Comparison of ENCODE assay signal across 8 mouse cellular contexts in genomic region chr3:65528614-65529470, GRCm38 (mm10). TPM values are rescaled to one million over a fixed set of nuclear protein-coding genes. Genes with fewer than 3 reads are reported as not detected.
A peak's percentile ranks its signal among the peaks of the same experiment; 100 is the strongest.
DNase-seq lines count a peak whose midpoint lies in the region; ATAC-seq and TF ChIP-seq lines count a peak whose summit lies in the region.

No protein-coding gene starts in this region.

- 0 out of 2 replicates have a peak, but pooled peaks have one; percentile 7 for TF ChIP-seq CTCF in G1E (IDR thresholded peaks at IDR 0.05; ENCODE audit: low read depth, low read length)
- peak; percentile 46 for TF ChIP-seq CTCF in lung, embryonic 14.5 days (IDR thresholded peaks at IDR 0.05; ENCODE audit: low read depth)

- peak overlapping the region; percentile 89 for H3K9ac ChIP-seq in lung, embryonic 14.5 days

- WGBS in lung, embryonic 14.5 days, result under 1% methylated on average over 95 of the region's 97 CpGs

- ATAC-seq in G1E (ENCODE audit: extremely low read depth, insufficient number of reproducible peaks, low FRiP score, poor library complexity, severe bottlenecking), result peak; percentile 37; the same call in 1 of the 2 replicates
- ATAC-seq in frontal cortex, adult (ENCODE audit: low TSS enrichment), result peak; percentile 41
- ATAC-seq in hematopoietic stem cell, adult 5-6 weeks (replicated peaks in 1 of 2; ENCODE audit: insufficient read depth in 1 of 2, low FRiP score in 2 of 2, low TSS enrichment in 1 of 2, low read depth in 1 of 2, poor library complexity in 2 of 2, severe bottlenecking in 2 of 2), result peak; percentile 43 to 63; a peak in 3 of 4 replicates
- peak; percentile 44 for ATAC-seq in lung, embryonic 14.5 days (ENCODE audit: insufficient read depth)
- ATAC-seq in neutrophil, adult 5-6 weeks (ENCODE audit: extremely low read depth, insufficient number of reproducible peaks, low FRiP score, poor library complexity, severe bottlenecking), result peak; percentile 17

- peak overlapping the region; percentile 80 for H3K4me2 ChIP-seq in lung, embryonic 14.5 days

- peak; percentile 34 for DNase-seq in G1E (ENCODE audit: low spot score)
- peak; percentile 65 to 78 for DNase-seq in cerebellum, adult 18-20 months
- DNase-seq in layer of hippocampus, adult 8-10 months (ENCODE audit: low spot score in 2 of 2), result peak; percentile 37 to 45
- peak; percentile 81 for DNase-seq in lung, embryonic 14.5 days
- DNase-seq in testis, postnatal 10 days (ENCODE audit: low spot score), result peak; percentile 81

- peaks cover 13% of the 10 kb centered on the region for H3K36me3 ChIP-seq in G1E (replicated peaks)
- peaks cover 15% of the 10 kb centered on the region for H3K36me3 ChIP-seq in lung, embryonic 14.5 days (ENCODE audit: insufficient read depth)

- H3K4me1 ChIP-seq in G1E (ENCODE audit: insufficient read depth, low read depth, low read length), result peaks cover 20% of the 10 kb centered on the region
- H3K4me1 ChIP-seq in lung, embryonic 14.5 days (ENCODE audit: insufficient read depth), result no peaks in the 10 kb centered on the region

- H3K4me3 ChIP-seq in G1E (ENCODE audit: low read depth, low read length), result peak overlapping the region; percentile 91
- H3K4me3 ChIP-seq in lung, embryonic 14.5 days (ENCODE audit: low read depth, low read length), result peak overlapping the region; percentile 91

- peaks cover 3% of the 10 kb centered on the region for H3K27me3 ChIP-seq in G1E (ENCODE audit: insufficient read depth, low read length)
- no peaks in the 10 kb centered on the region for H3K27me3 ChIP-seq in lung, embryonic 14.5 days (ENCODE audit: insufficient read depth, low read length)

- peak overlapping the region; percentile 96 for H3K27ac ChIP-seq in lung, embryonic 14.5 days (ENCODE audit: low read depth)

- H3K9me3 ChIP-seq in G1E (replicated peaks), result no peaks in the 10 kb centered on the region
- H3K9me3 ChIP-seq in lung, embryonic 14.5 days (ENCODE audit: low read depth, low read length), result no peaks in the 10 kb centered on the region

RNA-seq across cellular contexts. Expression of gene Tiparp, which starts 0.6 kb away (rescaled TPM):
- 17.8 and 19.3 TPM in 2 replicates for total RNA-seq in G1E (2014; fragmentation: Nextera tagmentation)
- total RNA-seq in G1E (2017), result 22.6 TPM in 2 replicates
- 0.98 and 1.1 TPM in 2 replicates for polyA plus RNA-seq in G1E (2012)
- 48.0 and 50.8 TPM in 2 replicates for total RNA-seq in hematopoietic stem cell, adult 5-6 weeks (2017)
- 10 to 100 TPM; 15.0 to 21.8 (median 15.9) TPM for total RNA-seq in layer of hippocampus, adult 8-10 months (2022)
- polyA plus RNA-seq in lung, embryonic 14.5 days (2014; fragmentation: Nextera tagmentation; extraction: Ambion mirVana), result 44.4 and 47.4 TPM in 2 replicates
- 45.3 and 51.0 TPM in 2 replicates for total RNA-seq in neutrophil, adult 5-6 weeks (2017)

Comparison
In these comparisons a context has a peak if more than half of its experiments do, and no peak if none do; other contexts are left out.
1. Peak in every context shown above with its lines: DNase-seq, ATAC-seq, H3K4me3 ChIP-seq and H3K27ac ChIP-seq.